Mouse (Mus musculus) CH12.LX (cell line): ENCODE measurements at regions not wholly inside any gene's neighbourhood (a gene's known extent, or its start where the extent isn't known, plus 50 kb on each side); places are given as distances from the start of the nearest gene placed in this dataset.

Experiments used
- CTCF ChIP-seq, 2 experiments: IDR thresholded peaks in 1 of 2; conservative IDR thresholded peaks in 1 of 2; 2 replicates each; pipeline ENCODE4 v1.5.1; 2011 to 2012; ENCODE audit warnings: low read depth in 2 of 2, low read length in 2 of 2, improper control_type of control experiment in 1 of 2, inconsistent platforms in 1 of 2, mild to moderate bottlenecking in 1 of 2, moderate library complexity in 1 of 2
- E2F4 ChIP-seq: IDR thresholded peaks from 2 replicates; pipeline ENCODE4 v1.6.1; 2011; ENCODE audit warnings: low read depth, low read length, improper control_type of control experiment; ENCODE audit not compliant: insufficient replicate concordance
- HCFC1 ChIP-seq: IDR thresholded peaks from 2 replicates; pipeline ENCODE4 v1.6.1; 2012; ENCODE audit warnings: low read depth, mild to moderate bottlenecking, inconsistent platforms, low read length, improper control_type of control experiment
- MAX ChIP-seq: IDR thresholded peaks from 2 replicates; pipeline ENCODE4 v1.6.1; 2011; ENCODE audit warnings: low read length, improper control_type of control experiment
- NRF1 ChIP-seq: IDR thresholded peaks from 2 replicates; pipeline ENCODE4 v1.6.1; 2014; ENCODE audit warnings: low read depth, mild to moderate bottlenecking, inconsistent platforms, low read length, improper control_type of control experiment, moderate library complexity
- POLR2A ChIP-seq: IDR thresholded peaks from 2 replicates; pipeline ENCODE4 v1.6.1; 2011; ENCODE audit warnings: low read depth, mild to moderate bottlenecking, improper control_type of control experiment, low read length
- POLR2AphosphoS2 ChIP-seq: IDR thresholded peaks from 2 replicates; pipeline ENCODE4 v1.6.1; 2011; ENCODE audit warnings: low read depth, low read length, improper control_type of control experiment
- ZMIZ1 ChIP-seq: IDR thresholded peaks from 2 replicates; pipeline ENCODE4 v1.6.1; 2012; ENCODE audit warnings: low read depth, mild to moderate bottlenecking, inconsistent platforms, low read length, improper control_type of control experiment

- TF ChIP-seq NRF1 (no peak), POLR2A (no peak), CTCF (conservative IDR thresholded peaks at IDR 0.05 in 1 of 2, IDR thresholded peaks at IDR 0.05 in 1 of 2; ENCODE audit: low read depth in 2 of 2, low read length in 2 of 2) (no peak), ZMIZ1 (no peak), POLR2AphosphoS2 (no peak), HCFC1 (no peak), E2F4 (no peak), MAX (no peak)
Measured at GRCm38 (mm10) chr8:36029445-36029844, 263.9 kb downstream of the Gm19410 start.
